Mouse (Mus musculus) cerebellum, postnatal 10 days (tissue): ENCODE measurements around the gene Mgmt.

Experiments used
- DNase-seq, 2 experiments: peaks; one replicate each; pipeline ENCODE4 v3.0.0; 2021; ENCODE audit warnings: mixed read lengths in 2 of 2

Gene Mgmt

DNA sequence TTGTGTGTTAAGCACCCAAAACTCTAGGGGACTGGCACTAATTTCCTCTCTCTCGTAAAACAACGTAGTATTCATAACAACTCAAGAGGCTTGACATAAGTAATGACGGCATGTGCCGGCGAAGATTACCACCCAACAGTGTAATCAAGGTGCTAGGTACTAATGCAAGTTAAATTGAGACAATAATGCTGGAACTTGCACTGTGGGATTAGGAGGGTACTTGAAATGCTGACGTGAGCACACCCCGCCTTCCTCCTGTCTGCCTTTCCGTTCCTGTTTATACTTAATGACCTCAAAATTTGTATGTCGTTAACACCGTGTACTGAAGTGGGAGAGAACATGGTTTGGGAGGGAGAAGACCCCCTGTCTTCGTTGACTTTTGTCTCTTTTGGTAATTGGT is 110.9 kb downstream of the Mgmt start:
- no peak for DNase-seq

- DNase-seq = no peak
These were observed 113.9 kb downstream of the Mgmt start for GRCm38 (mm10) chr7:137008321-137008720.

- DNase-seq = peak; percentile 14 to 16
These were observed 115.4 kb downstream of the Mgmt start for GRCm38 (mm10) chr7:137009732-137010275.

GRCm38 (mm10) chr7:137010451-137010850 is 116.0 kb downstream of the Mgmt start:
- DNase-seq = no peak

GRCm38 (mm10) chr7:137012687-137013086 is 118.3 kb downstream of the Mgmt start:
- no peak for DNase-seq

- DNase-seq = no peak
These were observed 119.0 kb downstream of the Mgmt start for GRCm38 (mm10) chr7:137013433-137013832.

- no peak for DNase-seq
These were observed 124.2 kb downstream of the Mgmt start for GRCm38 (mm10) chr7:137018614-137019013.

GRCm38 (mm10) chr7:137020195-137020594 is 125.8 kb downstream of the Mgmt start:
- DNase-seq = no peak

DNA sequence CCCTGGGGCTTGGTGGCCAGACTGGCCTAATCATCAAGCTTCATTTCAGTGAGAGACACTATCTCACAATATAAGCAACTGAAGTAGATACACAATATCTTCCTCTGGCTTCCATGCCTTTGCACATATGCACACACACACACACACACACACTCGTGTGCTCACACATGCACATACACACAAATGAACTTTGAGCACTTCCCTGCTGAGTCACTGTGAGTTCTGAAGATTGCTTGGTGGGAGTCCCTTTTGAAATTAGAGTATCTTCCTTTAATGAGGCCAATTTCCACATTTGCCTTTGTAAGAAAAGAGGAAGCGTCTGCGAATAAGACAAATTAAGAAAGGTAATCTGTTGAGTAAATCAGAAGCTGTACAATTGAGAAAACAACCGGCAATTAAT is 136.4 kb downstream of the Mgmt start:
- DNase-seq = no peak

DNA sequence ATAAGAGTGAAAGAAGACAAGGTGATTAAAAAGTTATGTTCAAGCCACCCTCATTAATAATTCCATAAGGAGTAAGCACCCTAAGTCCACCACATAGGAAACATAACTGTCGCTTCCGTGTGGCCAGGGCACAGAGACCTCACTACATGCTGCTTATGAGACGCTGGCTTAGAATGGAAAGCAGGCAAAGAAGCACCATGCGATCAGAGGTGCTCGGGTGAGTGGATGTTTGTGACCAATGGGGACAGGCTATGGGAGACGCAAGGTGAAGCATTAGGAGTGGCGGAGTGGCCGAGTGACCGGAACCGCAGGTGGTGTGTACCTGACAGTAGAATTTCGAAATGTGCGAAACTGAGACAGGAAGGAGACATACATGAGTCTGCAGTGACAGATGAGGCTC is 138.8 kb downstream of the Mgmt start:
- no peak for DNase-seq

DNA sequence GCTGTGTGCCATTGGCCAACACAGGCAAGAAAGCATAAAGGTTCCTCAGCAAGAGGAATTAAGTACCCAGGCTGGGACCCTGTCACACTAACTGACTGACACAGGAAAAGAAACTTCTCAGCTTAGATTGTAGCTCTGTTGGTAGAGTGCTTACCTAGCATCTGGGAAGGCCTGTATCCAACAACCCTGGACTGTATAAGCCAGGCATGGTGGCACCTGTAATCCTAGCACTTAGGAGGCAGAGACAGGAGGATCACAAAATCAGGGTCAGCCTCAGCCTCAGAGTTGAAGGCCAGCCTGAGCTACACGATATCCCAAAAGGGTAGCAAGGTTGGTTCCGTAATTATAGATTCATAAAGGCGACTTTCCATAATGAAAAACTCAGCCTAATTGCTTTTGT is 140.6 kb downstream of the Mgmt start:
- no peak for DNase-seq

GRCm38 (mm10) chr7:137035916-137036315 is 141.5 kb downstream of the Mgmt start:
- no peak for DNase-seq

DNA sequence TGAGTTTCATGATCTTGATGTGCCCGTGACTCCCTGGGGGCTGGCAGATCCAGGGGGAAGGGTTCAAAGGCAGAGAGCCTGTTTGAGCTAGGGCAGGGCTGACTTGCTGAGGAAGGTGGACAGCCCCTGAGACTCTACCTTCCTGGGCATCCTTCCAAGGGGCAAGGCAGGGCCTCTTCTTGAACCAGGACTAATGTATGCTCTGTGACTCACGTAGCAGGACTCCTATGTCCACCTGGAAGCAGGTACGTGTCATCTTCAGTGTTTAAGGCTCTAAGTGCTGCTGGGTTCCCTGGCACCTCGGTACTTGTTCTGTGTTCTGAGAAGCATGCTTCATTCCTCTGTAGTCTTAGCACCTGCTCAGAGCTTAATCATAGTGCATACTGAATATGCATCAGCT is 143.1 kb downstream of the Mgmt start:
- peak; percentile 12 to 14 for DNase-seq

DNA sequence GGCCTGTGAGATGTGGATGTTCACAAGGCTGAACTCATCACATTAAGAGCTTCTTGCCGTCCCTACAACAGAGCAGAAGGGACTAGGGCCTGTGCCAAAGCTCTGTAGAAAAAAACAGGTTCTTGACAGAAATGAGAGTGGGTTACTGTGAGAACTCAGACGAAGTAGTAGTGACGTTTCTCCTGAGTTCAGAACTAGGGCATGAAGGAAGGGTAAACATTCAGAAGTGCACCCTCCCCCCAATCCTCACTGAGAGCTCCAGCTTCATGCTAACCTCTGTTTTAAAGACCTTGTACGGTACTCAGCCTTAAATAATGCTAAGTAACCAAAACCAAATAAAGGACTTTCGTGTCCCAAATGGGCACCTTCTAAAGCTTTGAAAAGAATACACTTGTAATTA is 143.5 kb downstream of the Mgmt start:
- DNase-seq = peak; percentile 17 to 30

- peak; percentile 60 to 68 for DNase-seq
These were observed 144.0 kb downstream of the Mgmt start for GRCm38 (mm10) chr7:137038311-137038945.

GRCm38 (mm10) chr7:137038946-137039320 is 144.5 kb downstream of the Mgmt start:
- DNase-seq = peak; percentile 64 to 79

DNA sequence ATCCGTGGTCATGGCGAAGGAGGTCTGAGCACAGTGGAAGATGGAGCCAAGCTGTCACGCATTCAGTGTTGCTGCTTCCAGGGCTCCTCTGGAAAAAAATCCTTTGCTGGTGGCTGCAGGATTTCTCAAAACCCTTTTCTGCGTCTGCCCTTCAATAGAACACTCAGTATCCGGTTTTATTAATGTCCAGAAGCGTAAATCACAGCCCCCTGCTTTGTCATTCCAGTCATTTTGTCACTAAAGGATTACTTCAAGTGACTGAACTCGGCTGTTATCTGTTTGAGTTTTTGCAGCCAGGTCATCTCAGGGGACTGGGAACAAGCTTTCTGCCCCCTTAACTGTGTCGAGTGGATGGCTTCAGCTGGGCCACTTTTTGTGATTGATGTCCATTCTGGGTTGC is 146.2 kb downstream of the Mgmt start:
- DNase-seq = no peak

- peak; percentile 52 to 58 for DNase-seq
These were observed 152.5 kb downstream of the Mgmt start for GRCm38 (mm10) chr7:137046891-137047290.

- DNase-seq = no peak
These were observed 153.9 kb downstream of the Mgmt start for GRCm38 (mm10) chr7:137048086-137048922.

DNA sequence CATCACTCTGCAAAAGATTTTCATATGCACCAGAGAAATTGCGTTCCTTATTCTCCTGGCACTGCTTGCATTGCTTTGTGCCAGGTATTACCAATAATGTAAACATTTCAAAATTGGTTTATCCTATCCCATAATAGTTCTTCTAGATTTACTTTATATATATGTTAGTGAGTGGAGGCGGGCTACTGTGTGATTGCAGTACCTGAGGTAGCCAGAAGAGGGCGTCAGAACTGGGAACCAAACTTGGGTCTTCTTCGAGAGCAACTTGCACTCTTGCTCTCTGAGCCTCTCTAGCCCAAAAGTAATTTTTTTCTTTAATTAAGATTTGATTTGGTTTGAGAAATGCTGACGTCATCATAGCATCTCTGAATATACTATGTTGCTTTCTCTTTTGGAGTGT is 159.9 kb downstream of the Mgmt start:
- peak in 1 of 2 experiments; percentile 23 for DNase-seq

DNA sequence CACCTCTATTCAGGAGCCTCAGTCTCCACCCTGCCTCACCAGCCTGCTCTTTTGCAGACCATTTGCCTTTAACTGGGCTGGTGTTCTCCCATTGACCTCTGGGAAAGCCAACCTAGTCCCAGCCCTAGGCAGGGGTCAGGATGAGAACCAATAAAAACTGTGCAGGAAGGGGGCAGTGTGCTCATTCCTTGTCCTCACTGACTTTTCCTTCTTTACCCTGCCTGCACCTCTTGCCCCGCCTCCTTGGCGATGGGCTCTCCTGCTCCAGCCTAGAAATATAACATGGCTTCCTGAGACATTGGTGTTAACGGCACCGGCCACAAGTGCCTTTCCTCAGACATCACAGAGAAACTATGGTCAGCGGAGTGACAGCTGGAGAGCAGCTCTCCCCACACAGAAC is 161.7 kb downstream of the Mgmt start:
- DNase-seq = no peak

DNA sequence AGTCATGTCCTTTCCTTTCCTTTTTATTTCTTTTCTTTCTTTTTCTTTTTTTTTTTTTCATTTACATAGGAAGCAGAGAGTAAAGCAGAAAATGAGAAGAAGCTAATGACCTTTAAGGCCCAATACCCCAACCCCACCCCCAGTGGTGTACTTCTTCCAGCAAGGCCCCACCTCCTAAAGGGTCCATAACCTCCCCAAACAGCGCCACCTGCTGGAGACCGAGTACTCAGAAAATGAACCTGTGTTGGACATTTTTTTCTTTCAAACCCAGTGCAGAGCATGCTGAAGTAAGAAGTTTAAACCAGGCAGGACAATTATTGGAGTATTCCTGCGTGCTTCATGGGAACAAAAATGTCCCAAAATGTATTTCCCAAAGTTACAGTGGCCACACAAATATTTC is 166.1 kb downstream of the Mgmt start:
- peak; percentile 45 to 54 for DNase-seq

GRCm38 (mm10) chr7:137061109-137061508 is 166.7 kb downstream of the Mgmt start:
- DNase-seq = no peak

- no peak for DNase-seq
These were observed 169.8 kb downstream of the Mgmt start for GRCm38 (mm10) chr7:137064255-137064654.
